Mouse (Mus musculus): ENCODE measurements around the gene Odc1. TPM values are rescaled to one million over a fixed set of nuclear protein-coding genes. Genes with fewer than 3 reads are reported as not detected.
"Not testable (repeated sequence)": the region's sequence is repeated elsewhere in the genome, so short reads cannot be mapped to it uniquely, and the experiment has no call there.

Gene Odc1
- polyA plus RNA-seq, 1 experiment from 2014 or later, result 101 TPM

GRCm38 (mm10) chr12:17549421-17549820 lies 4.8 kb downstream of the Odc1 start:
- not testable (repeated sequence) for DNase-seq (ENCODE audit: low spot score)

GRCm38 (mm10) chr12:17551208-17551995 lies 6.8 kb downstream of the Odc1 start:
- no peak for DNase-seq (ENCODE audit: low spot score)

GRCm38 (mm10) chr12:17552420-17552819 lies 7.8 kb downstream of the Odc1 start:
- no peak for DNase-seq (ENCODE audit: low spot score)

- DNase-seq (ENCODE audit: low spot score), result no peak
Measured at GRCm38 (mm10) chr12:17552949-17553348, 8.4 kb downstream of the Odc1 start.

- no peak for DNase-seq (ENCODE audit: low spot score)
Measured at GRCm38 (mm10) chr12:17553627-17554026, 9.0 kb downstream of the Odc1 start.

- DNase-seq (ENCODE audit: low spot score), result peak; percentile 86
Measured at GRCm38 (mm10) chr12:17554200-17554951, 9.8 kb downstream of the Odc1 start.

- DNase-seq (ENCODE audit: low spot score), result peak; percentile 80
Measured at GRCm38 (mm10) chr12:17556430-17557343, 12.1 kb downstream of the Odc1 start.

GRCm38 (mm10) chr12:17557344-17557966 lies 12.9 kb downstream of the Odc1 start:
- no peak for DNase-seq (ENCODE audit: low spot score)

GRCm38 (mm10) chr12:17557967-17558345 lies 13.4 kb downstream of the Odc1 start:
- no peak for DNase-seq (ENCODE audit: low spot score)

- DNase-seq (ENCODE audit: low spot score), result no peak
Measured at GRCm38 (mm10) chr12:17562396-17562795, 17.8 kb downstream of the Odc1 start.

- DNase-seq (ENCODE audit: low spot score), result no peak
Measured at GRCm38 (mm10) chr12:17565393-17566045, 20.9 kb downstream of the Odc1 start.

- no peak for DNase-seq (ENCODE audit: low spot score)
Measured at GRCm38 (mm10) chr12:17566046-17566408, 21.4 kb downstream of the Odc1 start.

GRCm38 (mm10) chr12:17568564-17568963 lies 24.0 kb downstream of the Odc1 start:
- DNase-seq (ENCODE audit: low spot score), result peak; percentile 26

- DNase-seq (ENCODE audit: low spot score), result no peak
Measured at GRCm38 (mm10) chr12:17574591-17574990, 30.0 kb downstream of the Odc1 start.

GRCm38 (mm10) chr12:17575156-17575910 lies 30.7 kb downstream of the Odc1 start:
- DNase-seq (ENCODE audit: low spot score), result no peak

GRCm38 (mm10) chr12:17576041-17576440 lies 31.4 kb downstream of the Odc1 start:
- DNase-seq (ENCODE audit: low spot score), result no peak

- DNase-seq (ENCODE audit: low spot score), result no peak
Measured at GRCm38 (mm10) chr12:17578601-17579000, 34.0 kb downstream of the Odc1 start.

- DNase-seq (ENCODE audit: low spot score), result no peak
Measured at GRCm38 (mm10) chr12:17581001-17581400, 36.4 kb downstream of the Odc1 start.

GRCm38 (mm10) chr12:17582406-17582805 lies 37.8 kb downstream of the Odc1 start:
- no peak for DNase-seq (ENCODE audit: low spot score)

GRCm38 (mm10) chr12:17583860-17584259 lies 39.3 kb downstream of the Odc1 start:
- DNase-seq (ENCODE audit: low spot score), result no peak

Data from thymus, postnatal 0 days (tissue).